Mouse (Mus musculus) CD4-positive helper T cell, adult 2 months (primary cell): Measurements from ENCODE around the gene Plxna4.

Experiments
- DNase-seq: peaks from one replicate; pipeline ENCODE4 v3.0.0-alpha.2; 2012; ENCODE audit warnings: low read depth, missing footprints, low spot score

Gene Plxna4

GRCm38 (mm10) chr6:32475958-32476357, 112.0 kb downstream of the Plxna4 start:
- no peak for DNase-seq

- no peak for DNase-seq
Measured at GRCm38 (mm10) chr6:32472062-32472461, 115.9 kb downstream of the Plxna4 start.

- no peak for DNase-seq
Measured at GRCm38 (mm10) chr6:32471639-32472038, 116.4 kb downstream of the Plxna4 start.

GRCm38 (mm10) chr6:32469196-32469595, 118.8 kb downstream of the Plxna4 start:
- DNase-seq: no peak

GRCm38 (mm10) chr6:32465129-32465528, 122.9 kb downstream of the Plxna4 start:
- DNase-seq: no peak

- no peak for DNase-seq
Measured at GRCm38 (mm10) chr6:32464637-32465036, 123.4 kb downstream of the Plxna4 start.

GRCm38 (mm10) chr6:32464046-32464445, 123.9 kb downstream of the Plxna4 start:
- no peak for DNase-seq

GRCm38 (mm10) chr6:32460400-32460799, 127.6 kb downstream of the Plxna4 start:
- no peak for DNase-seq

GRCm38 (mm10) chr6:32456641-32457040, 131.4 kb downstream of the Plxna4 start:
- no peak for DNase-seq

GRCm38 (mm10) chr6:32451851-32452250, 136.1 kb downstream of the Plxna4 start:
- no peak for DNase-seq

- no peak for DNase-seq
Measured at GRCm38 (mm10) chr6:32449237-32449963, 138.6 kb downstream of the Plxna4 start.

- no peak for DNase-seq
Measured at GRCm38 (mm10) chr6:32448787-32449186, 139.2 kb downstream of the Plxna4 start.

GRCm38 (mm10) chr6:32446276-32446675, 141.7 kb downstream of the Plxna4 start:
- DNase-seq: no peak

GRCm38 (mm10) chr6:32445246-32445645, 142.7 kb downstream of the Plxna4 start:
- DNase-seq: no peak

GRCm38 (mm10) chr6:32444393-32444792, 143.6 kb downstream of the Plxna4 start:
- no peak for DNase-seq

GRCm38 (mm10) chr6:32443679-32444078, 144.3 kb downstream of the Plxna4 start:
- no peak for DNase-seq

GRCm38 (mm10) chr6:32439434-32439833, 148.6 kb downstream of the Plxna4 start:
- DNase-seq: no peak

- no peak for DNase-seq
Measured at GRCm38 (mm10) chr6:32437219-32437618, 150.8 kb downstream of the Plxna4 start.

GRCm38 (mm10) chr6:32423124-32423523, 164.9 kb downstream of the Plxna4 start:
- no peak for DNase-seq

- DNase-seq: no peak
Measured at GRCm38 (mm10) chr6:32420610-32421009, 167.4 kb downstream of the Plxna4 start.

GRCm38 (mm10) chr6:32417351-32417750, 170.6 kb downstream of the Plxna4 start:
- DNase-seq: no peak

GRCm38 (mm10) chr6:32411325-32411724, 176.7 kb downstream of the Plxna4 start:
- DNase-seq: no peak

GRCm38 (mm10) chr6:32409625-32410024, 178.4 kb downstream of the Plxna4 start:
- no peak for DNase-seq
